Mouse (Mus musculus): ENCODE measurements around the gene Ddx47.
A peak's percentile ranks its signal among the peaks of the same experiment; 100 is the strongest.

Ddx47 gene

GRCm38 (mm10) chr6:135011048-135011733 lies at the start of gene Ddx47:
Gene Ddx47, plus strand, starts transcription at chr6:135011612.
- DNase-seq (ENCODE audit: low spot score in 2 of 2) = peak; percentile 88 to 92

GRCm38 (mm10) chr6:134961858-134962517 lies 49.4 kb upstream of the Ddx47 start:
- no peak for DNase-seq (ENCODE audit: low spot score in 2 of 2)

DNA sequence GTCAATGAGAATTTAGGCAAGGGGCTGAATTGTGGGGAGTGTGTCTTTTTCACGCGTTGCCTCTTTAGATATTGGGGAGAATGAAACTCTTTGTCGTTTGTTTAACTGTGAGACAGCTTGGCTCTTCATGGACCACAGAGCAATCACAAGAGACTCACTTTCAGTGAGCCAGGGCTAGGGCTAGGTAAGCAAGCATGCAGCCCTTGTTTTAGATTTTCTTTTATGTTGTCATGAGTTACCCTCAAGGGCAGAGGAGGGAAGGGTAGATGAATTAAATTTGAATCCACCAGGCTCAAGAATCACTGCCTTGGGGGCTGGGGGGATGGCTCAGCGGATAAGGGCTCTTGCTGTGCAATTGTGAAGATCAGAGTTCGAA lies 48.9 kb upstream of the Ddx47 start:
- DNase-seq (ENCODE audit: low spot score in 2 of 2) = no peak

DNA sequence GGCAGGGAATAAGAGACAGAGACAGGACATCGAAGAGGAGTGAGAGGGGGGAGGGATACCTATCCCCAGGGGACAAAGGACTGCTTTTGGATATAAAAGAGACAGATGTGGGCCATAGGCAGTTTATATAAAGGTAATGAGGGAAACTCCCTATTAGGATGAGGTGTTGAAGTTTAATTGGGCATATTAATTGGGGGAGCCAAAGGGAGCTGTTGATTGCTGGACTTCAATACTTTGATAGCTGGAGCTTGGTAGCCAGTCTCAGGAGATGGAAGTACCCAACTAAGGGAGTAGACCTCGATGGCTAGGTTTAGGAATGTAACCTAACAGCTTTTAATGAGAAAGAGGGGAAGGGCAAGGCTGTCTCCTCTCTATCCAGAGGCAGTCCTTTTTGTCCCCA lies 47.5 kb upstream of the Ddx47 start:
- no peak for DNase-seq (ENCODE audit: low spot score in 2 of 2)

- no peak for DNase-seq (ENCODE audit: low spot score in 2 of 2)
These were observed 44.7 kb upstream of the Ddx47 start for GRCm38 (mm10) chr6:134966681-134967080.

DNA sequence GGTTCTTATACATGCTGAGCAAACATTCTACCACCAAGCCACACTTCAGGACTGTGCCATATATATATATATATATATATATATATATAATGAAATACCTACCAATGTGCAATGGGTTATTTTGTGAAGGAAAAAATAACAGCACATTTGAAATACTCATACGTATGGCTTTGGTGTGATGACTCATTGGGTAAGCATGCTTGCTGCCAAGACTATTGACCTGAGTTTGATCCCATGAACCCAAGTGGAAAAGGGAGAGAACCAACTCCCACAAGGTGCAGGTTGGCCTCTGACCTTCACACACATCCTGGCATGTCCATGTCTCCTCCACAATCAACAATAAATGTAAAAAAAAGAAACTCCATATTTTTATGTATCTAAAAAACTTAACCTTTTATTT lies 43.1 kb upstream of the Ddx47 start:
- DNase-seq (ENCODE audit: low spot score in 2 of 2) = no peak

- no peak for DNase-seq (ENCODE audit: low spot score in 2 of 2)
These were observed 41.9 kb upstream of the Ddx47 start for GRCm38 (mm10) chr6:134969498-134969897.

DNA sequence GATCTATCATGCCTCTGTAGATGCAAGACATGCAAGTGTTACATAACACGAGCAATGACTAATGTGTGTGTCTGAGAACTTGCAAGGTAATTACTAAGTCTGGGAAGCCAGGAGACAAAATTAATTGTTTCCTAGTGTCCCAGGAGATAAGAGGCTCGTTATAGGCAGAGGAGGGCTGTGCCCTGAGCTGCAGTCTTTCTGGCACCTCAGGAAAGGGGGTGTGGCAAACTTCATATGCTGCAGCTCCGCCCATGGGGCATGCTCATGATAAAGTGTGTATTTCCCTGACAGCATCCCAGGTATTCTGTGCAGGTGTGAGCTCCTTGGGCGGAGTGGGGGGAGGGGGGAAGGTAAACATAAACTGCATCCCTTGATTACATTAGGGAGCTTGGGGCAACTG lies 39.3 kb upstream of the Ddx47 start:
- no peak for DNase-seq (ENCODE audit: low spot score in 2 of 2)

- DNase-seq (ENCODE audit: low spot score in 2 of 2) = no peak
These were observed 34.8 kb upstream of the Ddx47 start for GRCm38 (mm10) chr6:134976628-134977027.

GRCm38 (mm10) chr6:134981231-134982062 lies 30.0 kb upstream of the Ddx47 start, which contains the start of gene Apold1:
Gene Apold1, plus strand, starts transcription at chr6:134981718.
- DNase-seq (ENCODE audit: low spot score in 2 of 2) = no peak

GRCm38 (mm10) chr6:134983529-134984370 lies 27.7 kb upstream of the Ddx47 start:
- DNase-seq (ENCODE audit: low spot score in 2 of 2) = peak; percentile 83 to 84

- no peak for DNase-seq (ENCODE audit: low spot score in 2 of 2)
These were observed 26.7 kb upstream of the Ddx47 start for GRCm38 (mm10) chr6:134984748-134985147.

DNA sequence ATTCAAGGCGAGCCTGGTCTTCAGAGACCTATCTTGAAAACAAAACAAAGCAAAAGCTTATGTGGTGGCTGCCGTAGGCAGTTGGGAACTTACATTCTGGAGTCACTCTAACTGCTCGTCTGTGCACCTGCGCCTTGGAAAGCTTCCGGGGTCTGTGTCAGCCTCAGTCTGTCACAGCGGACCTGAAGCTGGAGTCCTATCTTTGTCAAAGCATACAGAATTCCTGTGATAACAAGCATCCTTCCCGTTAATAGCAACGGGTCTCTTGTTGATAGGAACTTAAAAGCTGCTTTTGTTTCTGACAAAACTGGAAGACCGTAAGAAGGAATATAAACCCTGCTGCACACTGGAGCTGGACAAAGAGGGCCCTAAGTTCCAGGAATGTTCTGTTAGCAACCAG lies 23.0 kb upstream of the Ddx47 start:
- no peak for DNase-seq (ENCODE audit: low spot score in 2 of 2)

DNA sequence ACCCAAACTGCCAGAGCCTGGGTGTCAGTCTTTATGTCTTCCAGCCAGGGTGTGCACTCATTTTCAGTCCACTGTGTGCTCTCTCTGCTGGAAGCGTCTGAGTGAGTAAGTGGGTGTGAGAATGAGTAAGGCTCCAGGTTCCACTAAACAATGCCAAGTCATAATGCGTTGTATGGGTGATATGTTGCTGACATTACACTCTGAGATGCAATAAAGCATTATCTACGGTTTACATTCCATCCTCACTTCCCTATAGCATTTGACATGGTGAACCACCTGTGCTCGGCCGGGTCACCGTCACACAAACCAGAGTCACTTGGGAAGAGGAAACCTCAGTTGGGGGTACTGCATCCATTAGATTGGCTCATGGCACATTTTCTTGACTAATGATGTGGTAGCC lies 20.7 kb upstream of the Ddx47 start:
- DNase-seq (ENCODE audit: low spot score in 2 of 2) = no peak

- DNase-seq (ENCODE audit: low spot score in 2 of 2) = no peak
These were observed 17.3 kb upstream of the Ddx47 start for GRCm38 (mm10) chr6:134994031-134994651.

DNA sequence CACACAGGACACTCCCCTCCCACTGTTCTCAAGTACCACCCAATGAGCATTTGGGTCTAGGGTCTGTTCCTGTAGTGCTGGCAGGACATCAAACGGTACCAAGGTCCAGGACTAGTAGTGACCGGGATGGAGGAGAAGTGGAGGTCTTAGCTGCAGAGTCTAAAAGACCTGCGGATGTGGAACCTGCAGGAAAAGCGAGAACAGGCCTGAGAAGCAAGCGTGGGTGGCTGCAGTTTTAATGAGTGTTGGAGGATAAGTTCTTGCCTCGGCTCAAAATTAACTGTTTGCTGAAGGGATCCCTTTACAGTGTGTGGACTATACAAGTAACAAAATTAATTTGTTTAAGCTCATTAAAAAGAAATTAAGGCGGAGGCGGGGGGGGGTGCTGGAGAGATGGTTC lies 16.4 kb upstream of the Ddx47 start:
- no peak for DNase-seq (ENCODE audit: low spot score in 2 of 2)

DNA sequence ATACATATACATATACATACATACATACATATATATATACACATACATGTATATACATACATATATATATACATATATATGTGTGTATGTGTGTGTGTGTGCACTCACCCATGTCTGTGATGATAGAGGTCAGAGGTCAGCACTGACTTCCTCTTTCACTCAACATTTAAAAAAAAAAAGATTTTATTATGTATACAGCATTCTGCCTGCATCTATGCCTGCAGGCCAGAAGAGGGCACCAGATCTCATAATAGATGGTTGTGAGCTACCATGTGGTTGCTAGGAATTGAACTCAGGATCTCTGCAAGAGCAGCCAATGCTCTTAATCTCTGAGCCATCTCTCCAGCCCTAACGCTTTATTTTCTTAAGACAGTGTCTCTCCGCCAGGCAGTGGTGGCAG lies 14.5 kb upstream of the Ddx47 start:
- DNase-seq (ENCODE audit: low spot score in 2 of 2) = no peak

DNA sequence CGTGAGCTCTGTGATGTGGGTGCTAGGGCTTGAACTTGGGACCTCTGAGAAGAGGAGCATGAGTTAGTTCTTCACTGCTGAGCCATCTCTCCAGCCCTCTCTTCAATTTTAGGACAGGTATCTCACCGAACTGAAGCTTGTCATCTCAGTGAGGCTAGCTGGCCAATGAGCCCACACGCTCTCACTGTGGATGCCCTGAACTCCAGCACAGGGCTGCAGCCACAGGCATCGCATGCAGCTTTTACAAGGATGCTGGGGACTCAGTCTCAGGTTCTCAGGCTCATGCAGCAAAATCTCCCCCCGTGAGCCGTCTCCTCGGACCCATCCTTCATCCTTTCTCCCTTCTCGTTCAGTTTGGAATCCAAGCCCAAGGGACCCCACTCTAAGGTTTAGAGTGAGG lies 13.3 kb upstream of the Ddx47 start:
- DNase-seq (ENCODE audit: low spot score in 2 of 2) = no peak

GRCm38 (mm10) chr6:134998781-134999180 lies 12.6 kb upstream of the Ddx47 start:
- no peak for DNase-seq (ENCODE audit: low spot score in 2 of 2)

DNA sequence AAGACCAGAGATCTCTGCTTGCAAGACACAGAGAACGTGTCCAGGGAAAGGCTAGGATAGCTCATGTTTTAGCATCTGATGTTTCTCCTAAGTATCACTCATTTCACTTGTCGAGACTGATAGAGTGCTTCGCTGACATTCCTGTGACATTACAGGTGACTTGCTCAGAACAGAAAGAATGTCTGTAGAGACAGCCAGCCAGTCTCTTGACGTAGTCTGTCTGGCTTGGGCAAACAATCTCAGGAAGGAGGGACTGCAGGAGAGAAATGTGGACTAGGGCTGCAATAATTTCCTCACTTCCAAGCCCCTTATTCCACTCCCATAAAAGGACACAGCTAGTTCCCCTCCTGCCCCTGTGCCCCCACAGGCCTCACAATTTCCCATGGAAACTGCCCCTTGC lies 11.1 kb upstream of the Ddx47 start:
- DNase-seq (ENCODE audit: low spot score in 2 of 2) = no peak

DNA sequence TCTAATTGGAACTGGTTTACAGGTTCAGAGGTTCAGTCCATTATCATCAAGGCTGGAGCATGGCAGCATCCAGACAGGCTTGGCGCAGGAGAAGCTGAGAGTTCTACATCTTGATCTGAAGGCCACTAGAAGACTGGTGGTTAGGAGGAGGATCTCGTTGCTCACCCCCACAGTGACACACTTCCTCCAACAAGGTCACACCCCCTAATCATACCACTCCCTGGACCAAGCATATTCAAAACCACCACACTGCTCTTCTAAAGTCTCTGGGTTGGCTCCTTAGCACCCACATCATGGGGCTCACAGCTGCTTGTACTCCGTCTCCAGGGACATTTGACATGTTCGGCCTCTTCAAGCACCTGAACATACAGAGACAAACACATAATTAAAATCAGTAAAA lies 9.4 kb upstream of the Ddx47 start:
- DNase-seq (ENCODE audit: low spot score in 2 of 2) = no peak
